27 mouse cellular contexts compared by ENCODE assay signal in genomic region chr16:50512080-50512479, GRCm38 (mm10).
"Had no signal": no experiment of that assay in that cellular context is flagged by ENCODE, and none has a peak within 500 bp of the region (broad histone marks: within the 10 kb centered on the region; RNA-seq: fewer than 3 reads in every experiment).

No protein-coding gene starts in this region.

- H3K27me3 ChIP-seq: heart, embryonic 13.5 days; heart, embryonic 15.5 days; hindbrain, embryonic 12.5 days; intestine, embryonic 15.5 days; limb, embryonic 12.5 days; liver, embryonic 13.5 days; liver, embryonic 15.5 days had no signal

- H3K27ac ChIP-seq: gastrocnemius, adult 2 months; heart, adult 2 months; heart, embryonic 13.5 days; heart, embryonic 15.5 days; hindbrain, embryonic 10.5 days; hindbrain, embryonic 12.5 days; hindbrain, embryonic 14.5 days; intestine, embryonic 15.5 days; layer of hippocampus, adult 2 months; left cerebral cortex, adult 2 months; limb, embryonic 10.5 days; limb, embryonic 12.5 days; liver, embryonic 13.5 days; liver, embryonic 15.5 days had no signal

- H3K9ac ChIP-seq: heart, embryonic 13.5 days; heart, embryonic 15.5 days; hindbrain, embryonic 12.5 days; hindbrain, embryonic 14.5 days; intestine, embryonic 15.5 days; limb, embryonic 12.5 days; liver, embryonic 13.5 days; liver, embryonic 15.5 days; liver, postnatal 0 days had no signal

- ATAC-seq: hindbrain, embryonic 16.5 days; inflammation-experienced regulatory T-cells, adult 6 months; intestine, embryonic 15.5 days; intestine, postnatal 0 days; liver, postnatal 0 days had no signal

- H3K9me3 ChIP-seq: heart, embryonic 13.5 days; heart, embryonic 15.5 days; hindbrain, embryonic 10.5 days; hindbrain, embryonic 12.5 days; intestine, embryonic 15.5 days; limb, embryonic 10.5 days; limb, embryonic 12.5 days; liver, embryonic 13.5 days; liver, embryonic 15.5 days had no signal

- H3K4me1 ChIP-seq: heart, embryonic 15.5 days; intestine, embryonic 15.5 days; limb, embryonic 12.5 days; liver, embryonic 13.5 days; liver, embryonic 15.5 days had no signal

- DNase-seq: gastrocnemius, adult 2 months; gastrocnemius, postnatal 10 days; gastrocnemius, postnatal 25 days; heart, adult 2 months; heart, postnatal 4 days; kidney, adult 8-10 months; kidney, postnatal 14 days; kidney, postnatal 36 days; liver; liver, embryonic 13.5 days; liver, postnatal 0 days had no signal

- H3K36me3 ChIP-seq: heart, embryonic 13.5 days; heart, embryonic 15.5 days; hindbrain, embryonic 10.5 days; hindbrain, embryonic 12.5 days; intestine, embryonic 15.5 days; limb, embryonic 10.5 days; limb, embryonic 12.5 days; liver, embryonic 13.5 days; liver, embryonic 15.5 days had no signal

- H3K4me3 ChIP-seq: gastrocnemius, adult 2 months; heart, adult 2 months; heart, embryonic 13.5 days; heart, embryonic 15.5 days; hindbrain, embryonic 10.5 days; hindbrain, embryonic 12.5 days; intestine, embryonic 15.5 days; layer of hippocampus, adult 2 months; left cerebral cortex, adult 2 months; limb, embryonic 10.5 days; limb, embryonic 12.5 days; liver, embryonic 13.5 days; liver, embryonic 15.5 days had no signal

- H3K4me2 ChIP-seq: heart, embryonic 11.5 days; heart, embryonic 13.5 days; heart, embryonic 15.5 days; hindbrain, embryonic 12.5 days; hindbrain, embryonic 14.5 days; intestine, embryonic 15.5 days; limb, embryonic 12.5 days; liver, embryonic 11.5 days; liver, embryonic 13.5 days; liver, embryonic 15.5 days had no signal
